Mouse (Mus musculus): ENCODE measurements around the gene Faap24.

DNA sequence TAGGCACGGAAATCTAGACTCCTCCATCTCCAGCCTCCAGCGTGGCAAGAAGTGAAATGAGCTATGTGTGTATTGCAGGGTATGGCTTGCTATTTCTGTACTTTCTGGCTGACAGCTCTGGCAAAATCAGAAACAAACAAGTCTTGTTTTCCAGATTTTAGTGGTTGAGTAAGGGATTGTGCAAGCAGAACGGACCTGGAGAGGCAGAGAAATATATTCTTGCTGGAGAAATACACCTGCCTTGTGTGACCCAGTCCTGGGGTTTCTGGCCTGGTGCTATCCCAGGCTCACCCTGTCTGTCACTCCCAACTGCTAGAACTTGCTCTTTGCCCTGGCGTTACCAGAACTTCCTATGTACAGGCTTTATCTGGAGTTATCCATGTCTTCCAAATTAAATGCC, 54.1 kb downstream of the Faap24 start:
- TF ChIP-seq POLR2A (IDR thresholded peaks at IDR 0.05; ENCODE audit: extremely low read depth, insufficient read depth, low read length) (no peak), CTCF (IDR thresholded peaks at IDR 0.05; ENCODE audit: extremely low read depth, insufficient read depth, low read length) (no peak)
